Mouse (Mus musculus) induced T-regulatory cell, adult 2 months (primary cell): ENCODE results near the gene Kcnq2.

Source experiments
- DNase-seq: peaks from one replicate; pipeline ENCODE4 v3.0.0-alpha.2; 2012; ENCODE audit warnings: low read depth

Kcnq2 gene

DNA sequence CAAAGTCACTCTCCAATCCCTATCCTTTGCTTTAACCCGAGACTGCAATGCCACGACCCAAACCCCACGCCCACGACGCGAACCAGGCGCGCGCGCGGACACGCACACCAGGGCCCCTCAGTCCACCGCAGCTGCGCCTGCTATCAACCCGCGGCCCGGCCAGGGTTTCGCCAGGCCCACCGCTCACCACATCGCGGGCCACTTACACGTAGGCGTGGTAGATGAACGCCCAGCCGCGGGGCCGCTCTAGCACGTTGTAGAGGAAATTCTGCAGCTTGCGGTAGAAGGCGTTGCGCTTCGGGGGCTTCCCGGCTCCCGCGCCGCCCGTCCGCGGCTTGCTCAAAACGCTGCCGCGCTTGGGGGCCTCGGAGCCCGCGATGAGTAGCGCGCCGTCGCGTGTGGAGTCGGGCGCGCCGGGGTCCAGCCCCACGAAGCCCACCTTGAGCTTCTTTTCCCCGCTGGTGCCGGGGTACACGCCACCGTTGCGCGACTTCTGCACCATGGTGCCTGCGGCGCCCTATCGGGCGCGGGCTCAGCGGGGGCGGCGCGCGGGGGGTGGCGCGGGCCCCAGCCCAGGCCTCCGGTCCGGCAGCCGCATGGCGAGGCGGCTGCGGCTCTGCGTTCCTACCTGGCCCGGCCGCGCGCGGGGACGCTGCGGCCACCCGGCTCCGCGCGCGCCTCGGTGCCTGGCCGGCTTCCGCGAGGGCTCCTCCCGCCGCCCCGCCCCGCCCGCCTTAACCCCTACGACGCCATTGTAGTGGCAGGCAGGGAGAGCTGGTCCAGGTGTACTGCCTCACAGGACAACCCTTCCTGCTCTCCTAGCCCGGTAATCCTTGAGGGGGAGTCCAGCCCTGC, at the start of gene Kcnq2:
Gene Kcnq2 (minus strand): TSS at position 710 of the 855 bp plus-strand sequence.
- DNase-seq: no peak

DNA sequence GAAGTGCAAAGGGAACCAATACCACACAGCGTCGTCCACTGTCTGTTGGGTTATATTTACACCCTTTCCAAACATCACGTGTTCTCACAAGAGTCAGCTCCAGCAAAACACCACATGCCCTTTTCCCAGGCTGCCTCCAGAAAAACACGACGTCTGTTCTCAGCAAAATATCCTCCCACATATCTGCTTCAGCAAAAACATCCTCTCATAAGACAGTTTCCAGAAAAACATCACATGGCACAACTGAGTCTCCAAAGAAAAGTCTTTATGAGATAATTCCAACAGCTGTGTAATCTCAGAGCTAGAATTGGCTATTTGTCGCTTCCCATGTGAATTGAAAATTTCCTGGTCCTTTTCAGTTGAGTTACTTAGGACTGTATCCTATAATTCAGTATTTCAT, 45.8 kb upstream of the Kcnq2 start:
- DNase-seq: no peak

DNA sequence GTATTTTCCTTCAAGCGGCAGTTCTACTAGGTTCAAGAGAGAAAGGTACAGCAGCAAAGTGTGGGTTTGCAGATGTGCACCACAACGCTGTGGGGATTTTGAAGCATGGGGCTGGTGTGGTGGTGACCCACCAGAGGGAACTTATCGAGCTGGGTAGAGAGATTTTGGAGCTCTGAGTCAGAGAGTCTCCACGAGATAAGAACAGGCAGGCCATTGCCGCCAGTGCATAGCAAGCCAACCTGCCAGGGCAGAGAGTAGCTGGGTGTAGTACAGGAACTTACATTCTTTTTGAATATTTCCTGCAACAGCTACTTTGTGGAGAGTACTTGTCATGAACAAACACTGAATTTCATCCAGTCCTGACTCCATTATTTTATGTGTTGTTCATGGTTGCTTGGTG, 43.4 kb upstream of the Kcnq2 start:
- DNase-seq: no peak

DNA sequence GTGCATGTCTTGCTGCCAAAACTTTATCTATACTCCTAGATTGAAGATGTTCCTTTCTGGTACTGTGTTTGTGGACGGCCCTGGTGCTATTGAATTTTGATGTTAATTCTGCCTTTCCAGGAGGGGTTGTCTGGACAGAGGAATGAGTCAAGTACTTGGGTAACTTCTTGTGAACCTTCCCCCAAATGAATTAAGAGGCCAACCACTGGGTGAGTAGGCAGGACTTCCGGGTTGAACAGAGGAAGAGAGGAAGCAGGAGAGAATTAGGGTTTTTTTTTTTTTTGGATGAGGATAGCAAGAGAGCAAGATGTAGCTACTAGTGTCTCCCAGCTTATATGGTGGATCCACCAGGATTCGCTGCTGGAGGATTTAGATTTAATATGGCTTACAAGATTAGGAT, 42.9 kb upstream of the Kcnq2 start:
- DNase-seq: no peak

DNA sequence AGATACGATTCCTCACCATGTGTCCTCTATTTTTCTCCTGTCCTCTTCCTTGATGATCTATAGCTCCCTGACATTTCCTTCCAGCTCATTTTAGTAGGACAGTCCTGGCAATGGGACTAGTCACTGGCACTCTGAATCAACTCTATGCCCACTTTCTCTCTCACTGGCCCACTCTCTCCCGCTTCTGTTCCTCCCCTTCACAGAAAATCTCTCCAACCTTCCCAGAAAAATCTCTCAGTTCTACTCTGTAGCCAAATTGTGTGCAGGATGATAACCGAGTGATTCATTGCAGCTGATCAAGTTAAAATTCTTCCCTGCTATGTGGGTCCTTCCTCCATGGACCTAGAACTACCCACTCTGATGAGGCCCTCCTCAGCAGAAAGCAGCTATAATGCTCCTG, 39.5 kb upstream of the Kcnq2 start:
- DNase-seq: no peak

GRCm38 (mm10) chr2:181166469-181166868, 31.4 kb upstream of the Kcnq2 start:
- no peak for DNase-seq

GRCm38 (mm10) chr2:181160821-181161220, 25.7 kb upstream of the Kcnq2 start:
- no peak for DNase-seq

- DNase-seq: no peak
Observed at GRCm38 (mm10) chr2:181159771-181160170, 24.7 kb upstream of the Kcnq2 start.

- no peak for DNase-seq
Observed at GRCm38 (mm10) chr2:181159091-181159514, 24.0 kb upstream of the Kcnq2 start.

GRCm38 (mm10) chr2:181158471-181158870, 23.4 kb upstream of the Kcnq2 start:
- DNase-seq: no peak

DNA sequence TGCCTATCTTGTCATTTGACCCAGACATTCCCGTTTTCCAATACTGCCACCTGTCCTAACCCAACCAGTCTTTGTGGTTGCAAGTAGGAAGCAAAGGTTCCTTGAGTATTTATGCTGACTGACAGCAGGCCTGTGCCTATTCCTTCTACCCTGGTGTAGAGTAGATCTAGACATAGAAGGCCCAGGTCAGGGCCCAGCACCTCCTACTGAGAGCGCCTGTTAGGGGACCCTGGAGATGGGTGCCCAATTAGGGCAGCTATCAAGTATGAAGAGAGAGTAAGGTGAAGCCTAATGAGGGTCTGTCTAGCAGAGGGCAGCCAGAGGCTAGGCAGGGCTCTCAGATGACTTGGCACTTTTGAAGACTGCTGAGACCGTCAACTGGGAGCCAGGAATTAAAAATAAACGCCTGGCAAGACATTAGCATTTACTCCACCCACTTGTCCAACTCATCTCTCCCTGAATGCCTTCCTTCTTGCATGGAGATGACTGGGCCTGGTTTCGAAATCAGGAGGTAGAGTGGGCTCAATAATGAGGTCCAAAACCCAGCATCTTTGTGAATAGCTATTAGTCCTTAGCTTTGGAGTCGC, 22.7 kb upstream of the Kcnq2 start:
- no peak for DNase-seq

- no peak for DNase-seq
Observed at GRCm38 (mm10) chr2:181157180-181157579, 22.1 kb upstream of the Kcnq2 start.

DNA sequence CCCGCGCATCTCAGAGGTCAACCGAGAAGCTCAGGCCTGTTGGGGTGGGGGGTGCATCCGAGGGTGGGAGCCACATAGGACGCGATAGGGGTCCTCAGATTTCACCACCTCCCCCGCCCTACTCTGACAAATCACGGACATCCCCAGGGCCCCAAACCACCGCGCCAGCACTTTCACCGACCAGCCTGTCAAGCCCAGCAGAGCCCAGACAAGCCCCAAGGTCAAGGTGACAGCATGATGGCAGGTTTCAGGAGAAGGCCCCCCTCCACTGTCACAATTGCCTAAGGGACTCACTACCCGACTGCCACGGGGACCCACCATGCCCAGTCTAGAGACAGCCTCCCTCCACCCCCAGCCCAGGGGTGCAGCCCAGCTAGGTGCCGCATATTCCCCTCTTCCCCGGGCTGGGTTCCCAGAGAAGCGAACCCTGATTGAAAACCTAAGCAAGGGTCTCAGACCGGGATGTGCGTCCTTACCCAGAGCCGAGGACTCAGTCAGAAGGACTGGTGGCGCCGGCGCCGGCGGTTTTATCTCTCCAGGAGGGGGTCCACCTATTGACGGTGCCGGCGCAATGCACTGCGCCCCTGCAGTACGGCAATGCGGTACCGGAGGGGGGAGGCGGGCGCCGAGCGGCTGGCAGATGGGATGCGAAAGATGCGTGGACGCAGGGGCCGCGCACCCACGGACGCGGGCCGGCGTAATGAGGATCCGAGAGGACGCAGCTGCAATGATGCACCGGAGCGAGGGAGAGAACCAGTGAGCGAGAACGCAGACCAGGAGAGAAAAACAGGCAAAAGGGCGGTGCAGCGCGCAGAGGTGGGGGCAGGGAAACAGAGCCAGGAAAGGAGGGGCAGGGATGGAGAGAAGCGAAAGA, 21.4 kb upstream of the Kcnq2 start, which contains the start of gene Eef1a2:
Gene Eef1a2 (minus strand): TSS at position 767 of the 874 bp plus-strand sequence.
- DNase-seq: no peak

GRCm38 (mm10) chr2:181155801-181156200, 20.7 kb upstream of the Kcnq2 start:
- DNase-seq: no peak

DNA sequence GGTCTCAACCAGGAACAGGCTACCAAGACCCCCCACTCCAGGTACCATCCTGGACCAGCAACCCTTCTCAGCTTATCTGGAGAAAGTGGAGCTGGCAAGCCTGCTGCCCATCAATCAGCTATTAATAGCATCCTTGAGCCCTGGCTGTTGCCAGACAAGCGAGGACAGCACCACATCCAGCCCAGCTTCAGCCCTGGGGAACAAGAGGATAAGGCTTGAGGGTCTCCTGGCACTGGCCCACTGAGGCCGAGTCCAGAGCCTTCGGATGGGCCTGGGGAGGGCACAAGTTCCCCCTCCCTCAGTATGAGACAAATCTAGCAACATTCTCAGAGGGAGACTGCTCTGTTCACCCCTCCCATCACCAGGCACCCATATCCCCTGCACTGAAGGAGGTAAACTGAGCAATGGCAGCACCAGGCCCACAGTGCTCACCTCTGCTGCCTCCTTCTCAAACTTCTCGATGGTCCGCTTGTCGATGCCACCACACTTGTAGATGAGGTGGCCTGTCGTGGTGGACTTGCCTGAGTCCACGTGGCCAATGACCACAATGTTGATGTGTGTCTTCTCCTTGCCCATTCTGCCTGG, 19.8 kb upstream of the Kcnq2 start:
- no peak for DNase-seq

GRCm38 (mm10) chr2:181154361-181154760, 19.3 kb upstream of the Kcnq2 start:
- no peak for DNase-seq

DNA sequence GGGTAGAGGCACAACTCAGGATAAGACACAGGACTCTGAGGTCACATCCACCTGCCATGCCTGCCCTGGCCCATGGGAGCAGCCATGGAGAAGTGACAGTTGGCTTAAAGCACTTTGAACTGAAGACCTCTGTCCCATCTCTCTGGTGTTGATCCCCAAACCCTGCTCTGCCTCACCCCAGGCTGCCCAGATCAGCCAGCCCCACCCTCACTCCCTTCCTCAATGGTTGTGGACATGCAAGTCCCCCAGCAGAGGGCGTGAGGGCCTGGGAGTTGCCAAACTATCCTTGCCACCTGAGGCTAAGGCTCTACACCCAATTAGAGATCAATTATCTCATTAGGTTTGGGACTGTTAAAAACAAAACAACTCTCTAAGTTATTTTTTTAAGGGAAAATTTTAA, 18.7 kb upstream of the Kcnq2 start:
- peak; percentile 47 for DNase-seq

DNA sequence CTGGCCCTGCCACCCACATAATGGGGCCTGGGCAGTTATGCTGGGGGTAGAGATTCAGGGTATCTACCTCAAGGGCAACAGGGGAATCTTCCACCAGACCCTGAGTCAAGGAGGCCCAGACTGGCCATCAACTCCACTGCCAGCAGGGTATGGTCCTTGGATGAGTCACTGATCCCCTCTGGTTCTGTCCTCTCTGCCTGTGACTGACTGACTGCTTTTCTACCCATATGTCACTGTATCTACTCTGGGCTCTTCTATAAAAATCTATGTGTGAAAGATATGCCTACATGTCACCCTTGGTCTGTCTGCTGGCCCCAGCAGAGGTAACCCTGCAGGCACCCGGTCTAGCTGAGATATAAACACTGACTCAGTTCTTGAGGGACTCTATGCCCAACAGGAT, 18.0 kb upstream of the Kcnq2 start:
- DNase-seq: no peak

DNA sequence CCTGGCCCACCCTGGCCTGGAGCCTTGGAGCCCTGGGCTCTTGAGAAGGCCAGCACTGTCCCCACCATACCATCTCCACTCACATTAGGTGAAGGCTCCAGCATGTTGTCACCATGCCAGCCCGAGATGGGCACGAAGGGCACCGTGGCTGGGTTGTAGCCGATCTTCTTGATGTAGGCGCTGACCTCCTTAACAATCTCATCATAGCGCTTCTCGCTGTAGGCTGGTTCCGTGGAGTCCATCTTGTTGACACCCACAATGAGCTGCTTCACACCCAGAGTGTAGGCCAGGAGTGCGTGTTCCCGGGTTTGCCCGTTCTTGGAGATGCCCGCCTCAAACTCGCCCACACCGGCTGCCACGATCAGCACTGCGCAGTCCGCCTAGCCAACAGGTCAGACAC, 17.6 kb upstream of the Kcnq2 start:
- no peak for DNase-seq

DNA sequence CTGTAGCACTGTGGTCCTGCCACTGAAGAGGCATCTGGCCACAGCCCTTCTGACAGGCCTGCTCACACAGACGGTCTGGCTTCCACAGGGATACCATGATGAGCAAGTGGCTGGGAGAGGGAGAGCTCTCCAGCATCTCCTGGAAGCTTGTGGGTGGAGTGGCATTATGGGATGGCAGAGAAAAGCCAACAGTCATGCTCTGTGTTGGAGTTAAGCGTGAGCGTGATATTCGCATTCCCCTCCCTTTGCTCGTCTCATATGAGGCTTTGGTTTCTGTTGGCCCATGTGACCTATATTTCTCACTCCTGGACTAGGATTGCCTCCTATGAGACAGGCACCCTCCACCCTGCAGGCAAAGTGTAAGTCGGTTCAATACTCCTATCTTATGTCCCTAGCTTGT, 15.2 kb upstream of the Kcnq2 start:
- no peak for DNase-seq

DNA sequence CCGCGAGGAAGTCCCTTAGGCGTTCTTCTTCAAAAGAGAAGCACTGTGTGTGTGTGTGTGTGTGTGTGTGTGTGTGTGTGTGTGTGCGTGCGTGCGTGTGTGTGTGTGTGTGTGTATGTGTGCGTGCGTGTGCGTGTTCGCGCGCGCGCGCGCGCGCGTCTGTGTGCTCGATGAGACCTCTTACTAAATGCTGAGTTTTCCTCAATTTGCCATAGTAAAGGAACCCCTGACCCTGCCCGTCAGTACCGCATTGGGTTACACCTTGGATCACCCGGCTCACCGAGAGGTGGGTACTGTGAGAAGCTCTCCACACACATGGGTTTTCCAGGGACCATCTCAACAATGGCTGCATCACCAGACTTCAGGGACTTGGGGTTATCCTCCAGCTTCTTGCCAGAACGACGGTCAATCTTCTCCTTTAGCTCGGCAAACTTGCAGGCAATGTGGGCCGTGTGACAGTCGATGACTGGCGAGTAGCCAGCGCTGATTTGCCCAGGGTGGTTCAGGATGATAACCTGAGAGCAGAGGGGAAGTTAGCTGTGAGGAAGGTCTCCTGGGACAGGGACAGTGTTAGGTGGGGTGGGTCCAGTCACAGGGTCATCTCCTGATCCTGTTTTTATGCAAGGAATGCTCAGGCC, 13.3 kb upstream of the Kcnq2 start:
- DNase-seq: no peak
